Mouse (Mus musculus) spleen, adult 2 months (tissue): ENCODE data around the gene Tcte2.

Experiments
- CTCF ChIP-seq: fragments of 200-500 bp; IDR thresholded peaks from 2 replicates; pipeline ENCODE4 v1.5.1; 2011; ENCODE audit warnings: mild to moderate bottlenecking, inconsistent platforms; ENCODE audit not compliant: insufficient read depth, insufficient read length, insufficient replicate concordance; ENCODE audit errors: extremely low read depth
- POLR2A ChIP-seq: fragments of 200-500 bp; IDR thresholded peaks from 2 replicates; pipeline ENCODE4 v1.6.1; 2011; ENCODE audit warnings: low read depth, low read length, inconsistent platforms

DNA sequence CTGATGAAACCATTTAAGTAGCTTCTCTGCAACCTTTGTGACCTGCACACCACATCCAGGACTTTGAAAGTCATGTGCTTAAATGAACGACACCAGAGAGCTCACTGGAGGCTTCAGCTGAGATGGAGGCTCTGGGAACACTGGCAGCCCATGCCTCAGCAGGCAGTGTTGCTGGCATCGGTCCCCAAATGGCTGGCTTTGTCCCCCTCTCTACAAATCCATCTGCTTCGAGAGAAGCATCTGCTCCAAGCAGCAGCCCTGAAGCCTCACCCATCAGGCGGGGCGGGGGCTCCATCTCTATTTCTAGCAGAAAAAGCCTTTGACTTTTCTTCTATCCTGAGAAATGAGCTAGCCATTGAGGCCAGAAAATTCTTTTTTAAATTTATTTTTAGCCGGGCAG is 80.5 kb downstream of the Tcte2 start:
- TF ChIP-seq CTCF = no peak
- no peak for TF ChIP-seq POLR2A
